Mouse (Mus musculus): ENCODE results near the gene Nfe2. TPM values are rescaled to one million over a fixed set of nuclear protein-coding genes. Genes with fewer than 3 reads are reported as not detected.
A peak's percentile ranks its signal among the peaks of the same experiment; 100 is the strongest.
"Not testable (repeated sequence)": the region's sequence is repeated elsewhere in the genome, so short reads cannot be mapped to it uniquely, and the experiment has no call there.

Nfe2 gene
- polyA plus RNA-seq, 1 experiment from 2014 or later, result 220 TPM

DNA sequence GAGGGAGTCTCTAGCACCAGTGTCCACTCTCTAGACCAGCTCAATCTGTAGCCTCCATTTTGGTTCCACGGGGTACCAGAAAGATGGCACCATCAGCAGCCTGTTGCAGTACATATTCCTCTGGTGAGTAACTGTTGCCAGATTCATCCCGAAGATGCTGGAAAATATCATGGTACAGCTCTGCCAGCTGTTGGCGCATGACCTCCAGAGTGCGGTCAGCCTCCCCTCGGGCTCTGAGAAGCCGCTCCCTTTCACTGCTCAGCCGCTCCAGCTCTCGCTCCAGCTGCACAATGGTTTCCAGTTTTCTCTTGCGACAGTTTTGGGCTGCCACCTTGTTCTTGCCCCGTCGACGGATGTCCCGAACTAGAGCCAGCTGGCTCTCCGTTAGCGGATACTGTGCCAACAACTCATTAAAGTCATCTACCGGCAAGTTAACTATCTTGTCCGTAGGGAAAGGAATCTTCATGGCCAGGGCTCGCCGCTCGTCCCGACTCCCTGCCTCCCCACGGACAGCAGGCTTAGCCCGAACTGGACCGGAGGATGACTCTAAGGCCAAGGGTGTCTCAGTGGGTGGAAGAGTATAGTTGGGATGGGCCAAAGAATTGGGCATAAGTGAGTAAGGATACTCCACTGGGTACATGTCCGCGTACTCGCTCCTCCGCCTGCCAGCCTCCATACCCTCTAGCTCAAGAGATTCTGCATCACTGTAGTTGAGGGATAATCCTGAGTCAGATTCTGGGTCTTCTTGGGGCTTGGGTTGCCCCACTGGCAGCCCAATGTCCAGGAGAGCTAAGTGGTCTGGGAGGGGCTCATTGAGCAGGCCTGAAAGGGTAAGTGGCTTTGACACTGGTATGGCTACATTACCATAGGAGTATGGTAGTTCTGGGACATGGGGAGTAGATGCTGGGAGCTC lies 9.5 kb downstream of the Nfe2 start:
- peak overlapping the region; percentile 33 for H3K4me3 ChIP-seq (ENCODE audit: low read depth, low read length)
- no peaks in the 10 kb centered on the region for H3K27me3 ChIP-seq (ENCODE audit: control insufficient read depth, insufficient read depth, low read depth, low read length)
- no peak for ATAC-seq (ENCODE audit: low read depth)
- no peaks in the 10 kb centered on the region for H3K9me3 ChIP-seq (replicated peaks; ENCODE audit: control insufficient read depth, low read length)
- peaks cover 52% of the 10 kb centered on the region for H3K4me1 ChIP-seq (ENCODE audit: control insufficient read depth, low read depth, low read length)
- H3K36me3 ChIP-seq (ENCODE audit: control insufficient read depth, insufficient read depth), result peaks cover 76% of the 10 kb centered on the region
- H3K4me2 ChIP-seq (ENCODE audit: low read depth, low read length), result peak overlapping the region; percentile 34
- H3K9ac ChIP-seq (ENCODE audit: low read depth, low read length), result peak overlapping the region; percentile 11; the same call in 1 of the 2 replicates
- WGBS (ENCODE audit: insufficient replicate concordance), result 83% methylated on average over 28 of the region's 28 CpGs
- H3K27ac ChIP-seq (ENCODE audit: low read length), result peak overlapping the region; percentile 43

- H3K9ac ChIP-seq (ENCODE audit: low read depth, low read length), result no peak overlapping the region
- peak overlapping the region; percentile 33 for H3K4me3 ChIP-seq (ENCODE audit: low read depth, low read length)
- peak overlapping the region; percentile 61 for H3K27ac ChIP-seq (ENCODE audit: low read length)
- H3K9me3 ChIP-seq (replicated peaks; ENCODE audit: control insufficient read depth, low read length), result no peaks in the 10 kb centered on the region
- peak overlapping the region; percentile 34 for H3K4me2 ChIP-seq (ENCODE audit: low read depth, low read length)
- peaks cover 58% of the 10 kb centered on the region for H3K4me1 ChIP-seq (ENCODE audit: control insufficient read depth, low read depth, low read length)
- ATAC-seq (ENCODE audit: low read depth), result no peak
- peaks cover 82% of the 10 kb centered on the region for H3K36me3 ChIP-seq (ENCODE audit: control insufficient read depth, insufficient read depth)
- H3K27me3 ChIP-seq (ENCODE audit: control insufficient read depth, insufficient read depth, low read depth, low read length), result no peaks in the 10 kb centered on the region
These were observed 10.3 kb downstream of the Nfe2 start for GRCm38 (mm10) chr15:103247782-103248400.

- Histone ChIP-seq H3K4me1 (ENCODE audit: control insufficient read depth, low read depth, low read length) (peaks cover 60% of the 10 kb centered on the region), H3K27me3 (ENCODE audit: control insufficient read depth, insufficient read depth, low read depth, low read length) (no peaks in the 10 kb centered on the region), H3K9me3 (replicated peaks; ENCODE audit: control insufficient read depth, low read length) (no peaks in the 10 kb centered on the region), H3K36me3 (ENCODE audit: control insufficient read depth, insufficient read depth) (peaks cover 82% of the 10 kb centered on the region), H3K9ac (ENCODE audit: low read depth, low read length) (no peak overlapping the region), H3K4me3 (ENCODE audit: low read depth, low read length) (peak overlapping the region; percentile 19), H3K4me2 (ENCODE audit: low read depth, low read length) (peak overlapping the region; percentile 34), H3K27ac (ENCODE audit: low read length) (peak overlapping the region; percentile 61)
- WGBS (ENCODE audit: insufficient replicate concordance), result 65% methylated on average over 9 of the region's 9 CpGs
- ATAC-seq (ENCODE audit: low read depth), result no peak
These were observed 11.0 kb downstream of the Nfe2 start for GRCm38 (mm10) chr15:103247078-103247781.

GRCm38 (mm10) chr15:103245616-103246015 lies 12.6 kb downstream of the Nfe2 start:
- H3K4me1 ChIP-seq (ENCODE audit: control insufficient read depth, low read depth, low read length), result peaks cover 55% of the 10 kb centered on the region
- 29% methylated on average over 6 of the region's 6 CpGs for WGBS (ENCODE audit: insufficient replicate concordance)
- ATAC-seq (ENCODE audit: low read depth), result peak; percentile 50
- peak overlapping the region; percentile 33 for H3K4me2 ChIP-seq (ENCODE audit: low read depth, low read length)
- no peaks in the 10 kb centered on the region for H3K27me3 ChIP-seq (ENCODE audit: control insufficient read depth, insufficient read depth, low read depth, low read length)
- H3K27ac ChIP-seq (ENCODE audit: low read length), result peak overlapping the region; percentile 73
- 0 out of 2 replicates have a peak overlapping the region, but pooled peaks have one; percentile 14 for H3K9ac ChIP-seq (ENCODE audit: low read depth, low read length)
- no peaks in the 10 kb centered on the region for H3K9me3 ChIP-seq (replicated peaks; ENCODE audit: control insufficient read depth, low read length)
- peaks cover 85% of the 10 kb centered on the region for H3K36me3 ChIP-seq (ENCODE audit: control insufficient read depth, insufficient read depth)
- H3K4me3 ChIP-seq (ENCODE audit: low read depth, low read length), result peak overlapping the region; percentile 27

- ATAC-seq (ENCODE audit: low read depth), result no peak
- H3K9ac ChIP-seq (ENCODE audit: low read depth, low read length), result peak overlapping the region; percentile 79
- H3K27ac ChIP-seq (ENCODE audit: low read length), result 0 out of 2 replicates have a peak overlapping the region, but pooled peaks have one; percentile 25
- peak overlapping the region; percentile 77 for H3K4me2 ChIP-seq (ENCODE audit: low read depth, low read length)
- H3K9me3 ChIP-seq (replicated peaks; ENCODE audit: control insufficient read depth, low read length), result no peaks in the 10 kb centered on the region
- H3K36me3 ChIP-seq (ENCODE audit: control insufficient read depth, insufficient read depth), result peaks cover 60% of the 10 kb centered on the region
- H3K4me1 ChIP-seq (ENCODE audit: control insufficient read depth, low read depth, low read length), result peaks cover 38% of the 10 kb centered on the region
- H3K27me3 ChIP-seq (ENCODE audit: control insufficient read depth, insufficient read depth, low read depth, low read length), result no peaks in the 10 kb centered on the region
- H3K4me3 ChIP-seq (ENCODE audit: low read depth, low read length), result peak overlapping the region; percentile 86
- 35% methylated on average over 8 of the region's 8 CpGs for WGBS (ENCODE audit: insufficient replicate concordance)
These were observed 15.3 kb downstream of the Nfe2 start for GRCm38 (mm10) chr15:103242885-103243284.

DNA sequence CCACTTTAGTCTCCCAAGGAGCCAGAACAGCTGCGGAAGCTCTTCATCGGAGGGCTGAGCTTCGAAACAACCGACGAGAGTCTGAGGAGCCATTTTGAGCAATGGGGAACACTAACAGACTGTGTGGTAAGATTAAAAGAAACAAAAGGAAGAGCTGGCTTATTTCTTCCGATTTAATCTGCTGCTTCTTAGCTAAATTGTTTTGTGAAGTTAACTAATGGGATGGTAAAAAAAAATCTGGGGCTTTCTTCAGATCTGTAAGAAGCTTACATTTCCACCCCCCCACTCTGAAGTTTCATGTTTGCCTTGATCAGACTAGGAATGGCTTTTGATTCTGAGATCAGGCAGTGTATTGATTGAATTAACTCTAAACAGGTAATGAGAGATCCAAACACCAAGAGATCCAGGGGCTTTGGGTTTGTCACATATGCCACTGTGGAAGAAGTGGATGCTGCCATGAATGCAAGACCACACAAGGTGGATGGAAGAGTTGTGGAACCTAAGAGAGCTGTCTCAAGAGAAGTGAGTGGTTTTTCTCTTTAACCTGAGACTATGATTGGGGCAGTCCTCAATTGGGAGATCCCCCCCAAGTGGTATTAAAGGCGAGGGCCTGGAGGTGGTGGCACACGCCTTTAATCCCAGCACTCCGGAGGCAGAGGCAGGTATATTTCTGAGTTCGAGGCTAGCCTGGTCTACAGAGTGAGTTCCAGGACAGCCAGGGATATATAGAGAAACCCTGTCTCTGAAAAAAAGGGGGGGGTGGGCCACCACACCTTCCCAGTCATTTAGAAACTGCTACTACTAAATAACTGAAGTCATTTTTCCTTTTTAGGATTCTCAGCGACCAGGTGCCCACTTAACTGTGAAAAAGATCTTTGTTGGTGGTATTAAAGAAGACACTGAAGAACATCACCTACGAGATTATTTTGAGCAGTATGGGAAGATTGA lies 16.9 kb downstream of the Nfe2 start:
- H3K4me2 ChIP-seq (ENCODE audit: low read depth, low read length), result peak overlapping the region; percentile 77
- peaks cover 45% of the 10 kb centered on the region for H3K36me3 ChIP-seq (ENCODE audit: control insufficient read depth, insufficient read depth)
- not testable (repeated sequence) for ATAC-seq (ENCODE audit: low read depth); H3K27me3 ChIP-seq (ENCODE audit: control insufficient read depth, insufficient read depth, low read depth, low read length); H3K9me3 ChIP-seq (replicated peaks; ENCODE audit: control insufficient read depth, low read length)
- peak overlapping the region; percentile 99 for H3K27ac ChIP-seq (ENCODE audit: low read length)
- peaks cover 35% of the 10 kb centered on the region for H3K4me1 ChIP-seq (ENCODE audit: control insufficient read depth, low read depth, low read length)
- WGBS (ENCODE audit: insufficient replicate concordance), result 2% methylated on average over 12 of the region's 12 CpGs
- H3K4me3 ChIP-seq (ENCODE audit: low read depth, low read length), result peak overlapping the region; percentile 86
- peak overlapping the region; percentile 79 for H3K9ac ChIP-seq (ENCODE audit: low read depth, low read length)

GRCm38 (mm10) chr15:103240160-103241028 lies 17.8 kb downstream of the Nfe2 start, which contains the start of gene Hnrnpa1:
Gene Hnrnpa1, plus strand, starts transcription at chr15:103240432.
- H3K4me1 ChIP-seq (ENCODE audit: control insufficient read depth, low read depth, low read length), result peaks cover 31% of the 10 kb centered on the region
- peak within 1 kb of the TSS; percentile 85 for H3K4me2 ChIP-seq (ENCODE audit: low read depth, low read length)
- peak; percentile 80 for ATAC-seq (ENCODE audit: low read depth)
- peaks cover 39% of the 10 kb centered on the region for H3K36me3 ChIP-seq (ENCODE audit: control insufficient read depth, insufficient read depth)
- no peaks in the 10 kb centered on the region for H3K27me3 ChIP-seq (ENCODE audit: control insufficient read depth, insufficient read depth, low read depth, low read length)
- H3K9me3 ChIP-seq (replicated peaks; ENCODE audit: control insufficient read depth, low read length), result no peaks in the 10 kb centered on the region
- peak within 1 kb of the TSS; percentile 85 for H3K9ac ChIP-seq (ENCODE audit: low read depth, low read length)
- H3K27ac ChIP-seq (ENCODE audit: low read length), result peak within 1 kb of the TSS; percentile 99
- peak within 1 kb of the TSS; percentile 86 for H3K4me3 ChIP-seq (ENCODE audit: low read depth, low read length)
- WGBS (ENCODE audit: insufficient replicate concordance), result under 1% methylated on average over 47 of the region's 47 CpGs

All from liver, embryonic 16.5 days (tissue).